Mouse (Mus musculus) brain, embryonic 14.5 days (tissue): ENCODE measurements at regions not wholly inside any gene's neighbourhood (a gene's known extent, or its start where the extent isn't known, plus 50 kb on each side); places are given as distances from the start of the nearest gene placed in this dataset.

Experiments used
- DNase-seq: peaks from one replicate; pipeline ENCODE4 v3.0.0-alpha.2; 2011; ENCODE audit warnings: low read depth
- CTCF ChIP-seq: fragments of 200-500 bp; IDR thresholded peaks from 2 replicates; pipeline ENCODE4 v1.5.1; 2012; ENCODE audit warnings: inconsistent platforms, mild to moderate bottlenecking, moderate library complexity, borderline replicate concordance; ENCODE audit not compliant: insufficient read depth, insufficient read length; ENCODE audit errors: extremely low read depth
- POLR2A ChIP-seq: fragments of 200-500 bp; IDR thresholded peaks from 2 replicates; pipeline ENCODE4 v1.6.1; 2012; ENCODE audit warnings: mild to moderate bottlenecking, inconsistent platforms, borderline replicate concordance; ENCODE audit not compliant: poor library complexity, insufficient read depth, insufficient read length, severe bottlenecking; ENCODE audit errors: extremely low read depth

GRCm38 (mm10) chrX:140277978-140278729 is 63.9 kb upstream of the Frmpd3 start:
- DNase-seq, result peak; percentile 51
- TF ChIP-seq POLR2A, result 0 out of 2 replicates have a peak, but pooled peaks have one; percentile 1
- no peak for TF ChIP-seq CTCF

- TF ChIP-seq POLR2A (no peak), CTCF (no peak)
- peak; percentile 69 for DNase-seq
These were observed 62.8 kb upstream of the Frmpd3 start for GRCm38 (mm10) chrX:140279266-140279665.

GRCm38 (mm10) chrX:140280016-140280415 is 62.0 kb upstream of the Frmpd3 start:
- peak; percentile 53 for DNase-seq
- no peak for TF ChIP-seq POLR2A
- TF ChIP-seq CTCF, result no peak
